Mouse (Mus musculus): Measurements from ENCODE around the gene Igsf8.

Gene Igsf8

GRCm38 (mm10) chr1:172304443-172304842 lies 43.0 kb downstream of the Igsf8 start:
- DNase-seq (ENCODE audit: low read depth), result no peak

- no peak for DNase-seq (ENCODE audit: low read depth)
Observed at GRCm38 (mm10) chr1:172305153-172305552, 43.7 kb downstream of the Igsf8 start.

- peak; percentile 44 for DNase-seq (ENCODE audit: low read depth)
Observed at GRCm38 (mm10) chr1:172305635-172306034, 44.2 kb downstream of the Igsf8 start.

- peak; percentile 46 for DNase-seq (ENCODE audit: low read depth)
Observed at GRCm38 (mm10) chr1:172306196-172306595, 44.8 kb downstream of the Igsf8 start.

GRCm38 (mm10) chr1:172306885-172307284 lies 45.4 kb downstream of the Igsf8 start:
- no peak for DNase-seq (ENCODE audit: low read depth)

- no peak for DNase-seq (ENCODE audit: low read depth)
Observed at GRCm38 (mm10) chr1:172307936-172308335, 46.5 kb downstream of the Igsf8 start.

GRCm38 (mm10) chr1:172308409-172308808 lies 47.0 kb downstream of the Igsf8 start:
- no peak for DNase-seq (ENCODE audit: low read depth)

GRCm38 (mm10) chr1:172309699-172310398 lies 48.4 kb downstream of the Igsf8 start:
- peak; percentile 95 for DNase-seq (ENCODE audit: low read depth)

GRCm38 (mm10) chr1:172311248-172311906 lies 49.9 kb downstream of the Igsf8 start:
- peak; percentile 77 for DNase-seq (ENCODE audit: low read depth)

- DNase-seq (ENCODE audit: low read depth), result peak; percentile 82
Observed at GRCm38 (mm10) chr1:172311921-172312767, 50.7 kb downstream of the Igsf8 start.

GRCm38 (mm10) chr1:172312768-172313561 lies 51.5 kb downstream of the Igsf8 start:
- peak; percentile 55 for DNase-seq (ENCODE audit: low read depth)

- peak; percentile 10 for DNase-seq (ENCODE audit: low read depth)
Observed at GRCm38 (mm10) chr1:172313613-172314411, 52.4 kb downstream of the Igsf8 start.

- no peak for DNase-seq (ENCODE audit: low read depth)
Observed at GRCm38 (mm10) chr1:172314911-172315310, 53.5 kb downstream of the Igsf8 start.

GRCm38 (mm10) chr1:172317431-172317830 lies 56.0 kb downstream of the Igsf8 start:
- no peak for DNase-seq (ENCODE audit: low read depth)

- no peak for DNase-seq (ENCODE audit: low read depth)
Observed at GRCm38 (mm10) chr1:172317946-172318345, 56.5 kb downstream of the Igsf8 start.

- no peak for DNase-seq (ENCODE audit: low read depth)
Observed at GRCm38 (mm10) chr1:172318424-172319035, 57.1 kb downstream of the Igsf8 start.

- DNase-seq (ENCODE audit: low read depth), result no peak
Observed at GRCm38 (mm10) chr1:172319346-172319745, 57.9 kb downstream of the Igsf8 start.

- DNase-seq (ENCODE audit: low read depth), result no peak
Observed at GRCm38 (mm10) chr1:172319921-172320411, 58.5 kb downstream of the Igsf8 start.

- DNase-seq (ENCODE audit: low read depth), result no peak
Observed at GRCm38 (mm10) chr1:172322725-172323124, 61.3 kb downstream of the Igsf8 start.

GRCm38 (mm10) chr1:172323298-172323697 lies 61.9 kb downstream of the Igsf8 start:
- DNase-seq (ENCODE audit: low read depth), result no peak
